Mouse (Mus musculus): ENCODE measurements around the gene Esam. TPM values are rescaled to one million over a fixed set of nuclear protein-coding genes. Genes with fewer than 3 reads are reported as not detected.
A peak's percentile ranks its signal among the peaks of the same experiment; 100 is the strongest.

Gene Esam
- polyA plus RNA-seq (2015; fragmentation: Nextera tagmentation; extraction: Ambion mirVana), result 27.5 and 28.6 TPM in 2 replicates

DNA sequence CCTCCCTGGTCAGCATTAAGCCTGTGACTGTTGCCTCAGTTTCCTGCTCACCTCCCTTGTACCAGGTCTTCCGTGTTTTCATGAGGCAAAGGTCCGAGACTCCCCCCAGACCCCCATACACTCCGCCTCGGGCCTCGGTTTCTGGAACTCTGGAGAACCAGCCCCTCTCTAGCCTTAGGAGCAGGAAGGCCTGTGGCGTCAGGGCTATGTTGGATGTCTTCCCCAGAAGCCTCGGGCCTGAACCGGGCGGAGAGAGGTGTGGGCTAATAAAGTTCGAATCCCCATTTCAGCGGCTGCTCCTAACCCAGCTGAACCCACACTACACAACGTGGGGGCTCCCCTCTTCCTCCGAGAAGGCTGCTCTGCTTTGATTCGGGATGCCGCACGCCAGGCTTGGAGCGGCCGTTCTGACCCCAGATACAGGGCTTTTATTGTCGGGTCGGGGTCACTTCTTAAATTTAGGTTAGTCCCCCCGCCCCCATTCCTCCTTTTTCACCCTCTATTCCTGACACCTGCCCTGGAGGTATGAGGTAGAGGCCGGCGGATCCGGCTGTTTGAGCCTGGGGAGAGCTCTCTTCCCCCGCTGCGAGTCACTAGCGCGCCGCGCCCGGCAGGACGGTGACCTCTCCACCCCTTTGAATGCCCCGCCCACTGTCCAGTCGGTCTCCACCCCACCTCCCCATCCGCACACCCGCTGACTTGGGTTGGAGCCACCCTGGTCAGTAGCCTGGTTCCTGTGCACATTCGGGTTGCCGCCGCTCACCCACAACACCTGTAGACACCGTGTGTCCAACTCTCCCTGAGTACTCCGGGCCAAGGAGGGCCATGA lies at the start of gene Esam:
Gene Esam (plus strand): TSS at position 683 of the 829 bp plus-strand sequence.
- Histone ChIP-seq H3K36me3 (ENCODE audit: control insufficient read depth, insufficient read depth) (peaks cover 10% of the 10 kb centered on the region), H3K9ac (ENCODE audit: low read depth, low read length) (0 out of 2 replicates have a peak within 1 kb of the TSS, but pooled peaks have one; percentile 11), H3K9me3 (ENCODE audit: control insufficient read depth) (no peaks in the 10 kb centered on the region), H3K4me1 (replicated peaks; ENCODE audit: control insufficient read depth, insufficient read depth, low read length) (peaks cover 7% of the 10 kb centered on the region; the same call in 1 of the 2 replicates), H3K4me3 (ENCODE audit: low read depth, low read length) (peak within 1 kb of the TSS; percentile 45), H3K4me2 (replicated peaks; ENCODE audit: low read depth) (peak within 1 kb of the TSS; percentile 54), H3K27me3 (replicated peaks; ENCODE audit: control insufficient read depth, insufficient read depth, low read length) (peaks cover 22% of the 10 kb centered on the region), H3K27ac (ENCODE audit: low read depth, low read length) (peak within 1 kb of the TSS; percentile 54)
- no peak for ATAC-seq
- WGBS, result 23% methylated on average over 41 of the region's 41 CpGs
- TF ChIP-seq CTCF (IDR thresholded peaks at IDR 0.05; ENCODE audit: low read depth), result peak; percentile 15; the same call in 1 of the 2 replicates

DNA sequence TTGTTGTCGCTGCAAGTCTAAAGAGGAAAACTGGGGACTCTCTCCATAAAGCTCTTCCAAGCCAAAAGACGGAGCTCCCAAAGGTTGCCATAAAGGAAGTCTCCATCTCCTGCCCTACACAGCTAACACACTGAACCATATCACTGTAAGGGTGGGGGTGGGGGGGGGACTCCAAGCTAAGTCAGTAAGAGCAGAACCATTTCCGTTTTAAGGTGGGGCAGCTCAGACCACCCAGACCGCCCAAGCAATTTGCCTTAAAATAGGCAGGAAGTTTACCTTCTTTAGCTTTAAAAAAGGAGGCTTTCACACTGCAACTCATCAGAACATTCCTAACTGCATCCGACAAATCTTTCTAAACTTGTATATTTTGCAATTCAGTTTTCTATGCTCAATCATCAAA lies 42.7 kb upstream of the Esam start:
- 68% methylated on average over 5 of the region's 5 CpGs for WGBS
- Histone ChIP-seq H3K27me3 (replicated peaks; ENCODE audit: control insufficient read depth, insufficient read depth, low read length) (no peaks in the 10 kb centered on the region), H3K4me1 (replicated peaks; ENCODE audit: control insufficient read depth, insufficient read depth, low read length) (no peaks in the 10 kb centered on the region; the same call in 1 of the 2 replicates), H3K4me2 (replicated peaks; ENCODE audit: low read depth) (no peak overlapping the region), H3K27ac (ENCODE audit: low read depth, low read length) (no peak overlapping the region), H3K9me3 (ENCODE audit: control insufficient read depth) (no peaks in the 10 kb centered on the region), H3K36me3 (ENCODE audit: control insufficient read depth, insufficient read depth) (no peaks in the 10 kb centered on the region), H3K9ac (ENCODE audit: low read depth, low read length) (no peak overlapping the region), H3K4me3 (ENCODE audit: low read depth, low read length) (no peak overlapping the region)
- ATAC-seq, result no peak
- no peak for TF ChIP-seq CTCF (IDR thresholded peaks at IDR 0.05; ENCODE audit: low read depth)

DNA sequence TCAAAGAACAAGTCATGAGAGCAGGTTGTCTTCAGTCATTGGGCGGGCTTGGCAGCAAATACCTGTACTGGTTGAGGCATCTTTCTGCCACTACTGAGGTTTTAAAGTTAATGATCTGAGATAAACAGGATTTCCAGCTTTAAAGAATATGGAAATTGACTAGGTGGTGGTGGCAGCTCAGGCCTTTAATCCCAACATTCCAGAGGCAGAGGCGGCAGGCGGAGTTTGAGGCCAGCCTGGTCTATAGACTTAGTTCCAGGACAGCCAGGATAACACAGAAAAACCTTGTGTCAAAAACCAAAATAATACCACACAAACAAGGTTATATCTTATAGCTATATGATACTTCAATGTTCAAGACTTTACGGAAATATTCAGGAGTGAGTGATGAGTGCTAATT lies 39.8 kb upstream of the Esam start:
- no peak for TF ChIP-seq CTCF (IDR thresholded peaks at IDR 0.05; ENCODE audit: low read depth)
- ATAC-seq, result no peak
- Histone ChIP-seq H3K27me3 (replicated peaks; ENCODE audit: control insufficient read depth, insufficient read depth, low read length) (no peaks in the 10 kb centered on the region), H3K27ac (ENCODE audit: low read depth, low read length) (peak overlapping the region; percentile 99), H3K9ac (ENCODE audit: low read depth, low read length) (no peak overlapping the region), H3K36me3 (ENCODE audit: control insufficient read depth, insufficient read depth) (no peaks in the 10 kb centered on the region), H3K4me3 (ENCODE audit: low read depth, low read length) (peak overlapping the region; percentile 100), H3K9me3 (ENCODE audit: control insufficient read depth) (no peaks in the 10 kb centered on the region), H3K4me2 (replicated peaks; ENCODE audit: low read depth) (peak overlapping the region; percentile 95), H3K4me1 (replicated peaks; ENCODE audit: control insufficient read depth, insufficient read depth, low read length) (no peaks in the 10 kb centered on the region; the same call in 1 of the 2 replicates)
- 43% methylated on average over 4 of the region's 4 CpGs for WGBS

DNA sequence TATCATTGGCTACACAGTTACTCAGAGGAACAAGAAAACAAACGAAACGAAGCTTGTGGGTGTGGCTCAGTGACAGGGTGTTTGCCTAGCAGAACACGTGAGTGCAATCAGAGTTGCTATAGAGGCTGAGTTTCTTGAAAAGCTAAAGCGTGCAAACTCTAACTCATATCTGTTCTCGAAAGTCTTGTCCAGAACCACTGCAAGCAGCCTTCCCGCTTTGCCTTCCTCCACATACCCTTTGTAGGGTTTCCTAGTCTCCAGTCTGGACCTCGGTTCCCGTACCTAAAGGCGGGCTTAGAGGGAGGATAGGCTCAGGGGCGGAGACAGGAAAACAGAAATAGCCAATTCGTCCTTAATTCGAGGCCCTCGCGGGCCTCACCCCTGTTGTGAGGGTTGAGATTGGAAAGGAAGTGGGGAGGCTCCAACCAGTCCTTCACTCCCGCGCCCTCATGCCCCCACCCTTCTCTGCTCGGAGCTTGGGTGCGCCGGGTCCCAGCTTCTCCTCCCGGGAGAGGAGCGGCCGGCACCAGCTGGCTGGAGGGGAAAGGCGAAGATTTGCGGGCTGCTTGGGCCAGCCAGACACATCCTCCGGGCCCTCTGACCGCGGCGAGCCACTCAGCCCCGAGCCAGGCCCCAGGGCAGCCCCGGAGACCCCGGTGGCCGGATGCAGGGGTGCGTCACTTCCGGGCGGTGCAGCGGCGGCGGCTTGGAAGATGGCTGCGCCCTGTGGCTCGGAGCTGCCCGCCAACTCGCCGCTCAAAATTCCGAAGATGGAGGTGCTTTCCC lies 39.1 kb upstream of the Esam start, which contains the start of gene Msantd2:
Gene Msantd2 (plus strand): TSS at position 709 of the 786 bp plus-strand sequence.
- Histone ChIP-seq H3K4me3 (ENCODE audit: low read depth, low read length) (peak within 1 kb of the TSS; percentile 100), H3K27ac (ENCODE audit: low read depth, low read length) (peak within 1 kb of the TSS; percentile 99), H3K27me3 (replicated peaks; ENCODE audit: control insufficient read depth, insufficient read depth, low read length) (no peaks in the 10 kb centered on the region), H3K9me3 (ENCODE audit: control insufficient read depth) (no peaks in the 10 kb centered on the region), H3K9ac (ENCODE audit: low read depth, low read length) (peak within 1 kb of the TSS; percentile 91), H3K4me2 (replicated peaks; ENCODE audit: low read depth) (peak within 1 kb of the TSS; percentile 95), H3K4me1 (replicated peaks; ENCODE audit: control insufficient read depth, insufficient read depth, low read length) (no peaks in the 10 kb centered on the region; the same call in 1 of the 2 replicates), H3K36me3 (ENCODE audit: control insufficient read depth, insufficient read depth) (no peaks in the 10 kb centered on the region)
- WGBS, result under 1% methylated on average over 41 of the region's 44 CpGs
- ATAC-seq, result peak; percentile 95
- no peak for TF ChIP-seq CTCF (IDR thresholded peaks at IDR 0.05; ENCODE audit: low read depth)

DNA sequence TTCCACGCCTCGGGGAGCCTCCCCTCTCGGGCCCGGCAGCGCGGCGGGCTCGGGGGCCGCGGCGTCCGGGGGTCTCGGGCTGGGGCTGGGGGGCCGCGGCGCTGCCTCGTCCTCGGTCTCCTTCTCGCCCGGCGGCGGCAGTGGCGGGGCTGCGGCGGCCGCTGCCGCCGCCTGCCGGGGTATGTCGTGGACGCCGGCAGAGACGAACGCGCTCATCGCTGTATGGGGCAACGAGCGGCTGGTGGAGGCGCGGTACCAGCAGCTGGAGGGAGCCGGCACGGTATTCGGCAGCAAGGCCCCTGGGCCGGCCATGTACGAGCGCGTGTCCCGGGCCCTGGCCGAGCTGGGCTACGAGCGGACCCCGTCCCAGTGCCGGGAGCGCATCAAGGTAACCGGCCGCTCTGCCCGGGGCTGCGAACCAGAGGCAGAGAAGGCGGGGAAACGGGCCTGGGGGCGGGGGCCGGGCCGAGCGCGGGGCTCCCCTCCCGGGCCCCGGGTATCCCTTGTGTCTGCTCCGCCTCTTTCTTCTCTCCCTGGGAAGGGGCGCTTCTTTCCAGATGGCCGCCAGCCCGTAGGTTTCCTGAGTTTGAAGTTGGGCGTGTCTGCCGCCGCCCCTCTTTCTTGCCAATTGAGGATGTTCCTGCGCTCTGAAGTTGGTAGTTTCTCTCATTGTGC lies 38.3 kb upstream of the Esam start:
- H3K9ac ChIP-seq (ENCODE audit: low read depth, low read length), result peak overlapping the region; percentile 91
- no peaks in the 10 kb centered on the region for H3K9me3 ChIP-seq (ENCODE audit: control insufficient read depth)
- H3K4me3 ChIP-seq (ENCODE audit: low read depth, low read length), result peak overlapping the region; percentile 100
- ATAC-seq, result peak; percentile 66
- H3K27me3 ChIP-seq (replicated peaks; ENCODE audit: control insufficient read depth, insufficient read depth, low read length), result no peaks in the 10 kb centered on the region
- H3K36me3 ChIP-seq (ENCODE audit: control insufficient read depth, insufficient read depth), result no peaks in the 10 kb centered on the region
- no peaks in the 10 kb centered on the region; the same call in 1 of the 2 replicates for H3K4me1 ChIP-seq (replicated peaks; ENCODE audit: control insufficient read depth, insufficient read depth, low read length)
- peak overlapping the region; percentile 99 for H3K27ac ChIP-seq (ENCODE audit: low read depth, low read length)
- peak overlapping the region; percentile 95 for H3K4me2 ChIP-seq (replicated peaks; ENCODE audit: low read depth)
- under 1% methylated on average over 49 of the region's 75 CpGs for WGBS
- TF ChIP-seq CTCF (IDR thresholded peaks at IDR 0.05; ENCODE audit: low read depth), result no peak
